Mouse (Mus musculus) MEL (cell line): ENCODE measurements around the gene Il34. TPM values are rescaled to one million over a fixed set of nuclear protein-coding genes. Genes with fewer than 3 reads are reported as not detected.

ENCODE experiments used
- DNase-seq: peaks from one replicate; pipeline ENCODE4 v3.0.0; 2011; ENCODE audit warnings: low read depth, low spot score
- H3K27ac ChIP-seq: 2 replicates; pipeline ENCODE4 v1.5.1; 2012; ENCODE audit warnings: low read depth, mild to moderate bottlenecking, control low read depth, low read length, moderate library complexity; ENCODE audit not compliant: control insufficient read depth
- H3K27me3 ChIP-seq, 2 experiments: fragments of 150-350 bp in 1 of 2; sonication (generic) in 1 of 2; 2 replicates each; pipeline ENCODE4 v1.6.1; 2012; ENCODE audit warnings: low read length in 2 of 2, mild to moderate bottlenecking in 2 of 2, improper control_type of control experiment in 1 of 2, moderate library complexity in 1 of 2; ENCODE audit not compliant: insufficient read depth in 2 of 2, control insufficient read depth in 1 of 2
- H3K36me3 ChIP-seq, 2 experiments: 2 replicates each; pipeline ENCODE4 v1.6.1; 2012 to 2014; ENCODE audit warnings: low read length in 2 of 2, improper control_type of control experiment in 1 of 2, inconsistent platforms in 1 of 2, mild to moderate bottlenecking in 1 of 2; ENCODE audit not compliant: insufficient read depth in 2 of 2, control insufficient read depth in 1 of 2
- H3K4me1 ChIP-seq, 2 experiments: fragments of 150-350 bp in 1 of 2; sonication (generic) in 1 of 2; 2 replicates each; pipeline ENCODE4 v1.6.1; 2012; ENCODE audit warnings: low read length in 2 of 2, improper control_type of control experiment in 1 of 2, mild to moderate bottlenecking in 1 of 2; ENCODE audit not compliant: insufficient read depth in 2 of 2, control insufficient read depth in 1 of 2
- H3K4me3 ChIP-seq, 2 experiments: fragments of 150-350 bp in 1 of 2; sonication (generic) in 1 of 2; 2 replicates each; pipeline ENCODE4 v1.5.1; 2012; ENCODE audit warnings: low read depth in 2 of 2, low read length in 2 of 2, mild to moderate bottlenecking in 2 of 2, moderate library complexity in 2 of 2, control low read depth in 1 of 2, improper control_type of control experiment in 1 of 2; ENCODE audit not compliant: control insufficient read depth in 1 of 2, insufficient read depth in 1 of 2
- H3K79me2 ChIP-seq: 2 replicates; pipeline ENCODE4 v1.6.1; 2012; ENCODE audit warnings: mild to moderate bottlenecking, low read length, moderate library complexity; ENCODE audit not compliant: control insufficient read depth, poor library complexity, insufficient read depth
- H3K9ac ChIP-seq: 2 replicates; pipeline ENCODE4 v1.6.1; 2012; ENCODE audit warnings: low read depth, mild to moderate bottlenecking, control low read depth, low read length, moderate library complexity; ENCODE audit not compliant: control insufficient read depth, poor library complexity, severe bottlenecking
- H3K9me3 ChIP-seq: fragments of 150-350 bp; sonication (generic); replicated peaks from 2 replicates; pipeline ENCODE4 v1.6.1; 2012; ENCODE audit warnings: mild to moderate bottlenecking, low read length, improper control_type of control experiment, moderate library complexity; ENCODE audit not compliant: insufficient read depth
- CHD1 ChIP-seq: IDR thresholded peaks from 2 replicates; pipeline ENCODE4 v1.6.1; 2012; ENCODE audit warnings: low read depth, mild to moderate bottlenecking, inconsistent platforms, low read length, improper control_type of control experiment
- ELF1 ChIP-seq: IDR thresholded peaks from 2 replicates; pipeline ENCODE4 v1.6.1; 2014; ENCODE audit warnings: low read depth, mild to moderate bottlenecking, inconsistent platforms, low read length, improper control_type of control experiment, moderate library complexity
- EP300 ChIP-seq, 2 experiments: IDR thresholded peaks; 2 replicates each; pipeline ENCODE4 v1.6.1; 2011; ENCODE audit warnings: improper control_type of control experiment in 2 of 2, low read length in 2 of 2, low read depth in 1 of 2, mild to moderate bottlenecking in 1 of 2
- ETS1 ChIP-seq: IDR thresholded peaks from 2 replicates; pipeline ENCODE4 v1.6.1; 2012; ENCODE audit warnings: low read depth, mild to moderate bottlenecking, inconsistent platforms, low read length, improper control_type of control experiment, moderate library complexity
- GABPA ChIP-seq: IDR thresholded peaks from 2 replicates; pipeline ENCODE4 v1.6.1; 2012; ENCODE audit warnings: low read depth, mild to moderate bottlenecking, inconsistent platforms, low read length, improper control_type of control experiment, moderate library complexity
- HCFC1 ChIP-seq: IDR thresholded peaks from 2 replicates; pipeline ENCODE4 v1.6.1; 2012; ENCODE audit warnings: low read depth, mild to moderate bottlenecking, inconsistent platforms, low read length, improper control_type of control experiment, moderate library complexity
- MAX ChIP-seq: IDR thresholded peaks from 2 replicates; pipeline ENCODE4 v1.6.1; 2011; ENCODE audit warnings: low read length, improper control_type of control experiment
- MAZ ChIP-seq: IDR thresholded peaks from 2 replicates; pipeline ENCODE4 v1.6.1; 2012; ENCODE audit warnings: low read depth, mild to moderate bottlenecking, inconsistent platforms, low read length, improper control_type of control experiment
- MEF2A ChIP-seq: IDR thresholded peaks from 2 replicates; pipeline ENCODE4 v1.6.1; 2014; ENCODE audit warnings: low read depth, mild to moderate bottlenecking, inconsistent platforms, low read length, improper control_type of control experiment; ENCODE audit not compliant: poor library complexity, insufficient replicate concordance, severe bottlenecking; ENCODE audit errors: extremely low read depth
- MXI1 ChIP-seq: IDR thresholded peaks from 2 replicates; pipeline ENCODE4 v1.6.1; 2011; ENCODE audit warnings: mild to moderate bottlenecking, low read depth, low read length, improper control_type of control experiment
- MYB ChIP-seq: IDR thresholded peaks from 2 replicates; pipeline ENCODE4 v1.6.1; 2011; ENCODE audit warnings: mild to moderate bottlenecking, low read depth, low read length, improper control_type of control experiment
- MYC ChIP-seq: IDR thresholded peaks from 2 replicates; pipeline ENCODE4 v1.6.1; 2011; ENCODE audit warnings: low read depth, mild to moderate bottlenecking, low read length, improper control_type of control experiment, moderate library complexity
- NRF1 ChIP-seq: IDR thresholded peaks from 2 replicates; pipeline ENCODE4 v1.6.1; 2014; ENCODE audit warnings: low read depth, mild to moderate bottlenecking, inconsistent platforms, low read length, improper control_type of control experiment, moderate library complexity; ENCODE audit not compliant: poor library complexity, insufficient read depth, severe bottlenecking
- POLR2A ChIP-seq, 2 experiments: IDR thresholded peaks; 2 replicates each; pipeline ENCODE4 v1.6.1; 2011 to 2012; ENCODE audit warnings: low read length in 2 of 2, mild to moderate bottlenecking in 2 of 2, control low read depth in 1 of 2, improper control_type of control experiment in 1 of 2, low read depth in 1 of 2, moderate library complexity in 1 of 2; ENCODE audit not compliant: control insufficient read depth in 1 of 2, insufficient read depth in 1 of 2, poor library complexity in 1 of 2
- POLR2AphosphoS2 ChIP-seq: IDR thresholded peaks from 2 replicates; pipeline ENCODE4 v1.6.1; 2011; ENCODE audit warnings: low read length, improper control_type of control experiment
- RCOR1 ChIP-seq: IDR thresholded peaks from 2 replicates; pipeline ENCODE4 v1.6.1; 2012; ENCODE audit warnings: low read depth, mild to moderate bottlenecking, inconsistent platforms, low read length, improper control_type of control experiment
- SIN3A ChIP-seq: IDR thresholded peaks from 2 replicates; pipeline ENCODE4 v1.6.1; 2012; ENCODE audit warnings: low read length, improper control_type of control experiment, inconsistent platforms
- SMC3 ChIP-seq: IDR thresholded peaks from 2 replicates; pipeline ENCODE4 v1.6.1; 2011; ENCODE audit warnings: low read depth, low read length, improper control_type of control experiment
- TAL1 ChIP-seq: IDR thresholded peaks from 2 replicates; pipeline ENCODE4 v1.6.1; 2012; ENCODE audit warnings: mild to moderate bottlenecking, inconsistent platforms, low read length, moderate library complexity, mixed read lengths
- TBP ChIP-seq: IDR thresholded peaks from 2 replicates; pipeline ENCODE4 v1.8.0; 2011; ENCODE audit warnings: low read depth, low read length, improper control_type of control experiment
- TCF12 ChIP-seq: IDR thresholded peaks from 2 replicates; pipeline ENCODE4 v1.6.1; 2014; ENCODE audit warnings: low read depth, mild to moderate bottlenecking, inconsistent platforms, low read length, improper control_type of control experiment, moderate library complexity
- UBTF ChIP-seq: IDR thresholded peaks from 2 replicates; pipeline ENCODE4 v1.6.1; 2012; ENCODE audit warnings: low read depth, mild to moderate bottlenecking, inconsistent platforms, low read length, improper control_type of control experiment, moderate library complexity, borderline replicate concordance; ENCODE audit not compliant: insufficient read depth
- USF1 ChIP-seq: IDR thresholded peaks from 2 replicates; pipeline ENCODE4 v1.6.1; 2014; ENCODE audit warnings: low read depth, mild to moderate bottlenecking, inconsistent platforms, low read length, improper control_type of control experiment, moderate library complexity
- ZC3H11A ChIP-seq: IDR thresholded peaks from 2 replicates; pipeline ENCODE4 v1.6.1; 2012; ENCODE audit warnings: low read depth, mild to moderate bottlenecking, inconsistent platforms, low read length, improper control_type of control experiment
- ZKSCAN1 ChIP-seq: IDR thresholded peaks from 2 replicates; pipeline ENCODE4 v1.6.1; 2012; ENCODE audit warnings: low read depth, mild to moderate bottlenecking, inconsistent platforms, low read length, improper control_type of control experiment, moderate library complexity
- polyA plus RNA-seq, 2 experiments: library from polyadenylated mRNA; stranded (reverse) in 1 of 2; unstranded in 1 of 2; fragments of >175 nt in 1 of 2; fragments of >200 nt in 1 of 2; gene quantifications; 2 replicates each; pipeline versions ENCODE4 v1.2.1 to v1.2.4; 2012; ENCODE audit warnings: low replicate concordance in 2 of 2, low read depth in 1 of 2; ENCODE audit not compliant: insufficient read length in 2 of 2, insufficient read depth in 1 of 2, missing spikeins in 1 of 2
- total RNA-seq: library from RNA; depleted of rRNA; stranded (reverse); fragments of 300-350 nt; gene quantifications from 2 replicates; pipeline ENCODE4 v1.2.3, GENCODE M21; 2012

Il34 gene
- total and polyA plus RNA-seq, 3 experiments, result 0.12 to 0.18 TPM; not detected in 1

GRCm38 (mm10) chr8:110811116-110811515 is 5.4 kb upstream of the Il34 start:
- Histone ChIP-seq H3K36me3 (peaks cover 30 to 38% of the 10 kb centered on the region in 2 experiments), H3K27me3 (no peaks in the 10 kb centered on the region), H3K4me3 (no peak overlapping the region), H3K79me2 (no peaks in the 10 kb centered on the region), H3K9ac (no peak overlapping the region), H3K9me3 (no peaks in the 10 kb centered on the region), H3K4me1 (peaks cover 7 to 11% of the 10 kb centered on the region in 2 experiments), H3K27ac (no peak overlapping the region)
- no peak for DNase-seq
- no peak for TF ChIP-seq MYC
- TF ChIP-seq MAX, result no peak
- no peak for TF ChIP-seq RCOR1
- TF ChIP-seq CHD1, result no peak
- TF ChIP-seq MYB, result no peak
- TF ChIP-seq GABPA, result no peak
- TF ChIP-seq HCFC1, result no peak
- TF ChIP-seq POLR2A (IDR thresholded peaks at IDR 0.05; ENCODE audit: control insufficient read depth in 1 of 2, insufficient read depth in 1 of 2, low read depth in 1 of 2, low read length in 2 of 2, poor library complexity in 1 of 2), result no peak
- TF ChIP-seq TAL1, result no peak
- TF ChIP-seq MEF2A, result no peak
- no peak for TF ChIP-seq UBTF
- no peak for TF ChIP-seq ETS1
- TF ChIP-seq ZC3H11A, result no peak
- TF ChIP-seq NRF1, result no peak
- no peak for TF ChIP-seq SMC3
- TF ChIP-seq MXI1, result no peak
- TF ChIP-seq ZKSCAN1, result no peak
- no peak for TF ChIP-seq TCF12
- no peak for TF ChIP-seq TBP

- Histone ChIP-seq H3K27ac (no peak overlapping the region), H3K27me3 (no peaks in the 10 kb centered on the region), H3K79me2 (no peaks in the 10 kb centered on the region), H3K36me3 (peaks cover 30 to 34% of the 10 kb centered on the region in 2 experiments), H3K4me1 (peaks cover 7 to 11% of the 10 kb centered on the region in 2 experiments), H3K9ac (no peak overlapping the region), H3K9me3 (no peaks in the 10 kb centered on the region), H3K4me3 (no peak overlapping the region)
- no peak for DNase-seq
- TF ChIP-seq POLR2AphosphoS2 (no peak), MAZ (no peak), RCOR1 (no peak), TBP (no peak), ZKSCAN1 (no peak), USF1 (no peak), MAX (no peak), ETS1 (no peak), SIN3A (no peak), EP300 (IDR thresholded peaks at IDR 0.05; ENCODE audit: low read depth in 1 of 2, low read length in 2 of 2) (no peak), CHD1 (no peak), ELF1 (no peak), MYC (no peak)
Measured at GRCm38 (mm10) chr8:110810481-110811065, 4.8 kb upstream of the Il34 start.
